Mouse (Mus musculus) lung, postnatal 4 days (tissue): ENCODE results near the gene Tnfsf10.
A peak's percentile ranks its signal among the peaks of the same experiment; 100 is the strongest.
"Not testable (repeated sequence)": the region's sequence is repeated elsewhere in the genome, so short reads cannot be mapped to it uniquely, and the experiment has no call there.

Source experiments
- DNase-seq, 2 experiments: peaks; one replicate each; pipeline ENCODE4 v3.0.0; 2021

The Tnfsf10 gene

DNA sequence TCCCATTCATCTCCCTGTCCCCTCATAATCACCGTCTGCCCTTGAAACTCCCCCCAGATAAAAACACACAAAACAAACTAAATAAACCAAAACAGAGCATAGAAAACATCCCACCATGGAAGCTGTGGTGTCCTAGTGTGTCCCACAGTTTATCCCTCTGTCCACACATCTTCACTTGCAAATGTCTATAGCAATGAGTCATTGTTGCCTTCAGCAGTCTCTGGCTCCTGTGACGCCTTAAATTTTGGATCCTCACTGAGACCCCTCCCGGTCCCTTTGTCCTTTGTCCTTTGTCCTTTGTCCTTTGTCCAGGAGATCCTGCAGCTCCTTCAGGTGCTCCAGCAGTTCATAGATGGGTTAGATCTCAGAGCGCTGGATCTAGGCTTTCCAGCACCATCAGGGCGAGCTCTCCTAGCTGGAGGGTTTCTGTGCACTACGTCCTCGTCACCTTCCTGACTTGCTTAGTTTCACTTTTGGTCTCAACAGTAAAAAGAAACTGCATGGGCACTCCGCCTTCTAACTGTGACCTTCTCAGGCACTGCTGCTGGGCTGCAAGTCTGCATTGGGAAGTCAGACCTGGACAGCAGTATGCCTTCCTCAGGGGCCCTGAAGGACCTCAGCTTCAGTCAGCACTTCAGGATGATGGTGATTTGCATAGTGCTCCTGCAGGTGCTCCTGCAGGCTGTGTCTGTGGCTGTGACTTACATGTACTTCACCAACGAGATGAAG lies at the start of gene Tnfsf10:
TSS of gene Tnfsf10 (plus strand) at position 470 of the 729 bp plus-strand sequence.
- peak; percentile 43 to 58 for DNase-seq

DNA sequence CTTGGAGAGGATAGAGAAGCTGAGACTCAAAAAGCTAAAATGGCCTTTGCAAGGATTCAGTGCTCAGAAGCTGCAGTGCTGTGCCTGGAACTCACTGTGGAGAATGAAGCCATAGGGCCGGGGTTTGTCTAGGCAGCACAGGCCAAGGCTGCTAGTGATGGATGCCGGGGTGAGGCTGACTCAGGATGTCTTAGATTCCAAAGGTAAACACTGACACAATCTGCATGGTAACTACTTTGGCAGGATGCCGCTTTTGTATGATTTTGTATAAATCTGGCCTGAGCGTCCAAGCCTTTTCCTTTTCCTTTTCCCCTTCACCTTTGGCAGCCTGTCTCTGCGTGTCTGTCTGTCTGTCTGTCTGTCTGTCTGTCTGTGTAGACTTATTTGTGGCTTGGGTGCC lies 49.5 kb upstream of the Tnfsf10 start:
- peak; percentile 74 to 78 for DNase-seq

DNA sequence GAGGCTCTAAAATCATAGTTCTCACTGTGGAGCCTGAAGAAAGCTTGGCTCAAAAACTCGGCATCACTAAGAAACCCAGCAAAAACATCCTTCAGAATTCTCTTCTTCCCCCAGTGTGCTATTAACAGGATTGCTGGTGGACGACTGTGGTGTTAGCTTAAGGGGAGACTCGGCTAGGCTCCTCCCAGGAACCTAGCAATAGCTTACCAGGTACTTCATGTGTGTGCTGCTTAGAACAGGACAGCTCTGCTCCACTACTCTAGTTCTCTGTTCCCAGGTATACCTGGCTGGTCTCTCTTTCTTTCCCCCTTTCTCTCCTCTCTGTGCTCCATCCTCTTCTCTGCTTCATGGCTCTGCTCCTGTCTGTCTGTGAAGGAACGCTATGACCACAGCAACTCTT lies 48.9 kb upstream of the Tnfsf10 start:
- DNase-seq, result no peak

DNA sequence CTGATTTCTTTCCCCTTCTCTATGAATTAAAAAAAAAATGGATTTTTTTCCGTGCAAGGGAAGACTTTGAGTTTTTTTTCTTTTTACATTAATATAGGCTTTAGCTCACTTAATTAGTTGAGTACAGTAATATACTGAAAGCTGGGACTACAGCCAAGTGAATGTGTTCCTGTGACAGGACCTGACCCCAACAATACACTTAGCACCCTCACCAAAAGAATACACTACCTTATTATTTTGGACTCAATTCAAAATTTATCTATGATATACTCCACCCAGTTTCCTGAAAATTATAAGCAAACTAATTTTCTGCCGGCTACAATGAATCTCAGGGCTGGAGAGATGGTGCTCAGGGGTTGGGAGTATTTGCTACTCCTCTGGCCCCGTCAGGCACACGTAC lies 47.7 kb upstream of the Tnfsf10 start:
- DNase-seq, result no peak

DNA sequence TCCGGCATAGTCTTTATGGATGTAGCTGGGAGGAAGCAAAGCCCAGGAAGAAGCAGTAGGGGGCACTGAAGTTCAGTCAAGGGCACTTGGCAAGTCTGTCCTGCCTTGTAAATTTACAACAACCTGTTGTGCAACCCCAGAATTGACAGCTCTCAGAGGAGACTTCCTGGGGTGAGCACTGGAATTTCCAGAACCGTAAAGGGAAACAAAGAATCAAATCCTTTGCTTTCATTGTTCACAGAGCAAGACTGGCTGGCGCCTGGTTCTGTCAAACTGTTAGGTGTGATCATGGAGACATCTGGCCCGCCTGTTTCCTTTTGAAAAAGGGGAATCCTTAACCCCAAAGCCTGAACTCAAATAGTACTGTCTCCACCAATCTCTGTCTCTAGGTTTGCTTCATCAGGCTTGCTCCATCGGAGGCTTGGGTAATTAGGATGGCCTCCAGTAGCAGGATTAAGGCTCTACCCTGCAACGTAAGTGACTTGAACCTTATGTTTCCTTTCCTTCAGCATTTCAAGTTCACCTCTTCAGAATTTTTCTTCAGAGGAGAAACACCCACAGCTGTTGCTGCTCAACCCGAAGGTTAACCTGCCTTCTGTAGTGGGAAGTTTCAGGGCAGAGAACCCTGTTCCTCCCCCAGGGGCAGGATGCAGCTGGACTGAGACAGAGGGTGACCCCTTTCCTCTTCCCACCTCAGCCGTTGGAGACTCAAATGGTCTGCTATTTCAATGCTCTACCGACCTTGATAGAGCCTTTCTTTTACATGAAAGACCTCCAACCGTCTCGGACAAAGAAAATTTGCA lies 46.5 kb upstream of the Tnfsf10 start:
- DNase-seq, result peak; percentile 73 to 78

DNA sequence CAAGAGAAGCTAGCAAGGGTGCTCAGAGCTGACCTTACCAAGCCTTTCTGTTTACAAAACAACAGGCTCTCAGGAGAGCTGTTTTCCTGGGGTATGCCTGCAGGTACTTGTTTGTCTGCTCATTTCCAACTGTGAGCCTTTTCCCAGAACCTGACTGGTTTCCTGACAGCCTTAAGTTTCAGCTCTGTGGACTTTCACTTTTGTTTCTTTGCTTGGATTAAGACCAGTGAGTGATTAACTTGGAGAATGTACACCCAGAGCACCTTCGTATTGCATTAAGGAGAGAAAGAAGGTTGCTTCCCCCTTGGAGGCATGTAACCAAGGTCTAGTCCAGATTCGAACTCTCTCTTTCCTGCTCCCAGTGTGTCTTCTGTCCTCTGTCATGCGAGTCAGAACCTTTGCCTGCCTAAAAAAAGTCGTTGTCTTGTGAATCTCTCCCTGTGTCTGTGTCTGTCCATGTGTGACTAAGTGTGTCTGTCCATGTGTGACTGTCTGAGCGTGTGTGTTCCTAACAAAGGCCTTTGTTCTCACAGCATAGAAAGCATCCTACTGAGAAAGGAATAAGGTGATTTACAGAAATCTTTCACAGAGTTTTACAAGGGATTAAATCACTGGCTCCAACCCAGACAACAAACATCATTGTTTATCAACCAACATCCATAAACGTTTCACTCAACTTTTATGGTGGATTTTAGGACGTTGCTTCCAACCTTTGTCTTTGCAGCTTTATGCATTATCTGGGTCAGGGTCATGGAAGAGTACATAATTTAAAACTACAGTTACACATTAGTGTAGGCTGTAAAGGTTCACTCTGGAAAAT lies 43.7 kb upstream of the Tnfsf10 start:
- DNase-seq, result no peak

DNA sequence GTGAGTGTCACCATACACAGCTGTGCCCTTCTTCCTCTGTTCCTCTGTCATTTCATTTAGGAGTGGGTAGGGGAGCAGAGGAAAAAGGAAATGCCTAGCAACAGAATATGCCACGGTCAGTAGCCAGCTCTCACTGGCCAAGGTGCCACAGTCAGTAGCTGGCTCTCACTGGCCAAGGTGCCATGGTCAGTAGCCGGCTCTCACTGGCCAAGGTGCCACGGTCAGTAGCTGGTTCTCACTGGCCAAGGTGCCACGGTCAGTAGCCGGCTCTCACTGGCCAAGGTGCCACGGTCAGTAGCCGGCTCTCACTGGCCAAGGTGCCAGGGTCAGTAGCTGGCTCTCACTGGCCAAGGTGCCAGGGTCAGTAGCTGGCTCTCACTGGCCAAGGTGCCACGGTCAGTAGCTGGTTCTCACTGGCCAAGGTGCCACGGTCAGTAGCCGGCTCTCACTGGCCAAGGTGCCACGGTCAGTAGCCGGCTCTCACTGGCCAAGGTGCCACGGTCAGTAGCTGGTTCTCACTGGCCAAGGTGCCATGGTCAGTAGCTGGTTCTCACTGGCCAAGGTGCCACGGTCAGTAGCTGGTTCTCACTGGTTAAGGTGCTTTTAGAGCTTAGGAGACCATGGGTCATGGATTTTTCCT lies 37.4 kb upstream of the Tnfsf10 start:
- DNase-seq, result not testable (repeated sequence)

DNA sequence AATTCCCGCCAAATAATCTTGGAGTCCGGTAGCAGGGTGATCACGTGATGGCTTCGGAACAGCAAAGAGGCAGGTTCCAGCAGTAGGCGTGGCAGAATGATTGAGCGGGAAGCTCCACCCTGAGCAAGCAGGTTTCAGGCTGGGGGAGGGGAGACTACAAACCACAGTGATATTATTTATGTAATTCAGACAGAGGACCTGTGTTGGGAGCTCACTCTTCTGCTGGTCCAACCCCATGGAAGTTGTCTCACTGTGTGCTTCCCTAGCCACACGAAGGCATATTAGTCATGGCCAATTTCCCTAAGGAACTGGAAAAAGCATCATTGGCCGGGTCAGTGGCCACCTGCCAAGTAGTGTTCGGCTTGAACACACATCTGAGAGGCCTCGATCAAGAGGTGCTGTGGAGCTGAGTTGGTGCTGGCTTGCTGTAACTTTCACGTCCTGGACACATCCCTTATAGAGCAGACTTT lies 36.5 kb upstream of the Tnfsf10 start:
- peak; percentile 33 to 55 for DNase-seq

DNA sequence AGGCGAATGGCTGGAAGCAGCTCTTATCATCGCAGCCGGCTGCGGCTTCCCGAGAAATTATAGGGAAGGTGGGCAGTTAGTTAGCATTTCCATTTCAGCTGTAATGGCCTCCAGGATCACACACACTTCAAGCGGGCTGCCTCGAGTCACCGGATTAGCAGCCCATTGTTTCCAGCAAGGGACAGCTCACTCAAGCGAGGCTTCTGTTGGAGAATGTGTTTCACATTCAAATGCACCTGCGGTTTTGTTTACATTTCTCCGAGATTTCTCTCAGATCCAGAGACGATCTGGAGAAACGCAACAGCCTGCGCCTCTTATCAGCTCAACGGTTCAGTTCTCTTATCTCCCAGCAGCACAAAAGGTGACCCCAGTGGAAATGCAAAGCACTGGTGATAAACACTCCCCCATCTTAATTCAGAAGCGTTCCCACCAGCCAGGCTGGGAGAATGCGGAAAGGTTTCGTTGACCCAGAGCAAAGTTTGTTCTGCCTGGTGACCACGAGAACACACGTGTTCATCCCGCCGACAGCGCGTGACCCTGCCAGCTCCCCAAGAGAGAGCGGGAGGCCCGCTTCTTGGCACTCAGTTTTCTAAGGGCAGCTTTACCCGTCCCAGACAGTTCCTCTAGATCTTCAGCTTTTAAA lies 33.6 kb upstream of the Tnfsf10 start:
- DNase-seq, result no peak

DNA sequence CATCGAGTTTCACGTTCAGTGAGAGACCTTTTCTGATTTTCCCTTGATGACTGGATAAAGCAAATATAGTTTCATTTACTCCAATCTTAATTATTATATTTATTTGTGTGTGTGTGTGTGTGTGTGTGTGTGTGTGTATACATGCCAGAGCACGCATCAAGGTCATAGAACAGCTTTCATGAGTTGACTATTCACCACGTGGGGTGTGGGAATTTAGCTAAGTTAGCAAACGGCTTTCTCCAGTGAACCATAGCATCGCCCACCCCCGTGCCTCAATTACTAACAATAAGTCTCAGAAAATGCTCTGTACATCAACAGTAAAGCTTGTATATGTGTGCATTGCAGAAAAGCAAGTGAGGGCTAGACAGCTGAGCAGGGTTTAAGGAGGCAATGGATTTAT lies 33.0 kb upstream of the Tnfsf10 start:
- DNase-seq, result no peak

DNA sequence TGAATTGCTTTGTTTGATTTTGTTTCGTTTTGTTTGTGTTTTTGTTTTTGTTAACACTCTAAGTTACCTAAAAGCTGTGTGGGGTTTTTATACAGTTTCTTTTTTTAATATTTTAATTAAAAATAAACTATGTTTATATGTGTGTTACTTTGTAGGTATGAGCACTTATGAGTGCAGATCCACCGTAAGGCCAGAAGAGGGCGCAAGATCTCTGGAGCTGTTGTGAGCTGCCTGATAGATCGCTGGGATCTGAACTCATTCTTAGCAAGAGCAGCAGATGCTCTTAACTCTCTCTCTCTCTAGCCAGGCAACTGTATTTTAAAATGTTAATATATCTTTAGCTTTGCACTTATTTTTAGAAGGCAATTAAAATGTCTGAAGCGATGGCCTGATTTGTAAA lies 32.6 kb upstream of the Tnfsf10 start:
- no peak for DNase-seq

DNA sequence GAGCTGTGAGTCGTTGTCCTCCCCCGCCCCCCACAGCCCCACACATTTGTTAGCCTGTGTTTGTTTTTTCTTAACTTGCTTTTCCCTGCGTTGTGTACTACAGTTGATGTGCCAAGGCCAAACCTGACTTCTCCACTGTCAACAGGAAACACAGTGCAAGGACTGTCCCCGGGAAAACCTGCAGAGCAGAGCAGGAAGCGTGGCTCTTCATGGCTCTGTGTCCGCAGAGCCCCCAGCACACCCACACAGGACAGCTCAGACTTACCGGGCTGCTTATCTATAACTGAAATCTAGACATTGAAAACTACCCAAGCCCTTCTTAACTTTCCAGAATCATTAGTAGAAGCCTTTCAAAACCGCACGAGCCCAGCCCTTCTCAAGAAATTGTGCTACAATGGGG lies 31.8 kb upstream of the Tnfsf10 start:
- DNase-seq, result peak; percentile 25 to 63

DNA sequence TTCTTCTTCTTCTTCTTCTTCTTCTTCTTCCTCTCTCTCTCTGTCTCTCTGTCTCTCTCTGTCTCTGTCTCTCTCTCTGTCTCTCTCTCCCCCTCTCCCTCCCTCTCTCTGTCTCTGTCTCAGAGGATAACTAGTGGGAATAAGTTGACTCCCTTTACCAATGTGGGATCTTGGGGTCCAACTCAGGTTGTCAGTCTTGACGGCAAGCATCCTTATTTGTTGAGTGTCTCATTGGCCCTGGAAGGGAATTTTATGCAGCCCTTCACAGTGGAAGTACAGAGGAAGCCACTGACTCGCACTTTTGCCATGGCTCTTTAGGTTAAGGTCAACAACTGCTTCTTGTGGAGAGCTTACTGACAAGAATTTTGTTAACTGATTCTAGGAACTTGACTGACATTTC lies 28.5 kb upstream of the Tnfsf10 start:
- DNase-seq, result no peak

DNA sequence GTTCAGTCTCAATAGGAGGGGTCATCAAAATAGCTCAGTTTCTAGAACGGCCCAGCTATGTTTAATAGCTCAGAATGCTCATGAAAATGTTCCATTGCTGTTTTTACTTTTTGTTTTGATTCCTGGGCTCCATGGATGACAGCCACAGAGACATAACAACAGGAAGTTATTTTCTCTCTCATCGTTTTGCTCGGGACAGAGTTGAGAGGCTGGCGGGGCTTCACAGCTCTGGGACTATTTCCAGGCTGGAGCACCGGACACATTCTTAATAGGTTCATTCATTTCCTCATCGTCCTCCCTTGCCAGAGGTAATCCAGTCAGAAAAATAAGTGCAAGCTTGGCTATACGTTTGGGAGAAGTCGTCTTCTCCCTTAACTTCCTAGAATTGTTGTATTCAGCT lies 27.9 kb upstream of the Tnfsf10 start:
- peak in 1 of 2 experiments; percentile 47 for DNase-seq

DNA sequence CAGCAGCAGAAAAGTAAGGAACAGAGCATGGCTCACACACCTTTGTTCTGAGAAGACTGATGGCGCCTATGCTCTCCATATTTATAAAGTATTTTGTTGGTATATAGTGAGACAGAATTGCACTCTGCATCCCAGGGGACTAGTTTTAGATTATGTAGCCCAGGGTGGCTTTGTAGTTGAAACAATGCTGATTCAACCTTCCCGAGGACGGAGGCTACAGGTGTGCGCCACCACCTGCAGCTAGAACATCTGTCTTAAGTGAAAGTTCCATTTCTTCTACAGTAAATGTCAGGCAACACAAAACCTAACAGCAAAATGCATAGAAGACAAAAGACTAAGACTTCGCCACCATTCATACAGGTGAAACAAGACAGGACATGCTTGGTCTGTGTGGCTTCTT lies 26.5 kb upstream of the Tnfsf10 start:
- DNase-seq, result no peak

DNA sequence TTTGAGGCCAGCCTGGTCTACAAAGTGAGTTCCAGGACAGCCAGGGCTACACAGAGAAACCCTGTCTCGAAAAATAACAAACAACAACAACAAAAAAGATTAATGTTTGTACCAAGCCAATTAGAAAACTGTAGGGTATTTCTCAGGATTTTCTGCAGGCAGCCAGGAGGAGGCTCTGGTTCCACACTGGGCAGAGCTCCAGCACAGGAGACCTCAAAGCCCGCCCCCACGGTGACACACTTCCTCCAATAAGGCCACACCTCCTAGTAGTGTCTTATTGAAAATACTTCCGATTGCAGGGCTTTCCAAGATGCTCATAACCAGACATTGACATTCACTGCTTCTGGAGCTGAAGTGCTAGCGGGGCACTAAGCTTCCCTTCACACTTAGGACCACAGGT lies 25.9 kb upstream of the Tnfsf10 start:
- DNase-seq, result not testable (repeated sequence)

DNA sequence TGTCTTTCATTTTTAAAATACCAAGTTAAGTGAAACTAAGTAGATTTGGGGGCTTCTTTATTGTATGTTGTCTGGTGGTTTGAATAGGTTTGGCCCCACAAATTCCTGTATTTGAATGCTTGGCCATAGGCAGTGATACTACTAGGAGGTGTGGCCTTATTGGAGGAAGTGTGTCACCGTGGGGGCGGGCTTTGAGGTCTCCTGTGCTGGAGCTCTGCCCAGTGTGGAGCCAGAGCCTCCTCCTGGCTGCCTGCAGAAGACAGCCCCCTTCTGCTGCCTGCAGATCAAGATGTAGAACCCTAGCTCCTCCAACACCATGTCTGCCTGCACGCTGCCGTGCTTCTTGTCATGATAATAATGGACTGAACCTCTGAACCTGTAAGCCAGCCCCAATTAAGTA lies 25.4 kb upstream of the Tnfsf10 start:
- DNase-seq, result peak in 1 of 2 experiments; percentile 42

DNA sequence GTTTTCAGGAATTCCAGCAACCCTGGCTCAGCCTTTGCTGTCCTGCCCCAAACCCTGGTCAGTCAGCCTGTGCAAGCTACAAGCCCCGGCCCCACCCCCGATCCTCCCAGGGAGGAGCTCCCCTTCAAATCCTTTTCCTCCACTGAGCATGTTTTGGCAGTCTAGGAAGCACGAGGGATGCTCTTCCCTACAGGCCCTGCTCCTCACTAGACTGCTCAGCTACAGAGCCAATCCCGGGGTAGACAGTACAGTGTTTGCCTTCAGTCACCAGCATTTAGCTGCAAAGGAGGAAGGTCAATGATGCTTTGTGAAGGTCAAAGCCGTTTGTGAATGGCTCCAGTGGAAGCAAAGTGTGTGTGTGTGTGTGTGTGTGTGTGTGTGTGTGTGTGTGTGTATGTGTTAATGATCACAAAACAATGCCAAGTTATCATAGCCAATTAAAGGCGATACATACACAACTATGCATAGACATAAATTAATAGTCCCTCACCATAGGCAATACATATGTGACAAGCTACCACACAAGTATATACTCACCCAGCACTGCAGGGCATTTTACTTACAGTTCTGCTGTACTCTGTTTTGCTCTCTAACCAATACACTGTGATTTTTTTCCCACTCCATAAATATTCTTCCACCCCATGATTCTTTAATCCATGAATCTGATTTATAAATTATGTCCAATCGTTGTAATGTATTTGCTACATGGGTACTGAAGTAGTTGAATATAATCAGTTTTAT lies 23.0 kb upstream of the Tnfsf10 start:
- DNase-seq, result no peak

DNA sequence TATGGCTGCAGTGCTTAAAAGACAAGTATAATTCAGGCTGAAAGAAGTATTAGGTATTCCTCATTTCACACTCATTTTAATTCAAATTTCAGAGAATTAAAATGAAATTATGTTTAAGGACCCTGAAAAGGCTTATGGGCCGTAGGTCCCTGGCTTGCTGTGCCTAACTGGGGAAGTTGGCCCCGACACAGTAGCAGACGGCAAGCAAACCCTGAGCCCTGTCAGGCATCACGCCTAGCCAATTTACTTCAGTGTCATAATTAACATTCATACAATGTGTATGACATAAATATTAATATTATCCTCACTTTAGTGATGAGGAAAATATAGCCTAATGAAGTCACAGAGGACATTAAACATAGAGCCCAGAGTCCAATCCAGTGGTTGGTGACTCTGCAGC lies 16.4 kb upstream of the Tnfsf10 start:
- DNase-seq, result no peak

DNA sequence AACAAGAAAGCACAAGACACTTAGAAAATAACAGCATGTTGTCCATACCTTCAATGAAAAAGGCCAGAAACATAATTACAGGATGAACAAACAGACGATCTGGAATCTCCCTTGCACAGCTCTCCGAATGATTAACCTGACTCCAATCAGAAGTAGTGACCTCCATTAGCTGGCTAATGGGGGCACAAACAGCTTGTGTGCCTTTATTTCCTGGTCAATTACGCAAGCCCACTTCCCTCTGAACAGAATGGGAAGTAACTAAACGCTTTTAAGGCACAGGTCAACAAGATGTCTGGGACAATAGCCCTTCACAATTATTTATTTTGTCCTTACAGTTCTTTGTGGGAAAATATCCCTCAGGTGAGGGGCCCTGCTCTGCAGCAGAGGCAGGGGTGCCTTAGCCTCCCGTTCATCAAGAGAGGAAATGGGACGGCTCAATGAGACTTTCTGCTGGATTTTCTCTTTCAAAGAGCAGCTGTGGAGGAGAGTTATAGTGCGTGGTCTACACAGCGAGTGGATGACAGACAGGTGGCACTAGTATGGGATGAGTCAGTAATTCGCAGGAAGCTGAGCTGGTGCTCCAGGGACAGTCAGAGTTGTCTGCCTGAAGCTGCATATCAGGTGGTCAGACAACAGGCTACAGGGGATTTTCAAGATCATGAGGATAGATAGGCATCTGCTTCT lies 14.3 kb upstream of the Tnfsf10 start:
- DNase-seq, result no peak

DNA sequence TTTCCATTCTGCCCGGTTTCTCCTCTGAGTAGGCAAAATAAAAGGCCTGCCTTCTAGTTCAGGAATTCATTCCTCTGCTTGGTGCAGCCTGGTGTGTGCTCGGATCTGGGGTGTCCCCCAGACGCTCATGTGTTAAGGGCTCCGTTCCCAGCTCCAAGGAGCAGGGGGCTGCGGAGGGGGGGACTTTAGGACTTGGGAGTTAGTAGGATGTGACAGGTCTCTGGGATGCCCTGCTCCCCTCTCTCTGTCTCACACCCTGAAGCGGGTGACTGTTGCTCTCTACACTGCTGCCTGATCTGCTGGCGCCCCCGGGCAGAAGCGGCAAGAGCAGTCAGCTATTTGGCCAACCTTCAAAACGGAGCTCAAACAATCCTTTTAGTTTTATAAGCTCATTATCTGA lies 10.0 kb upstream of the Tnfsf10 start:
- DNase-seq, result no peak
